Mouse (Mus musculus) heart, adult 2 months (tissue): ENCODE measurements around the gene Rpl24. TPM values are rescaled to one million over a fixed set of nuclear protein-coding genes. Genes with fewer than 3 reads are reported as not detected.
"Not testable (repeated sequence)": the region's sequence is repeated elsewhere in the genome, so short reads cannot be mapped to it uniquely, and the experiment has no call there.

Experiments
- DNase-seq, 2 experiments: peaks; one replicate each; pipeline ENCODE4 v3.0.0; 2021
- H3K27ac ChIP-seq: fragments of 200-600 bp; 2 replicates; pipeline ENCODE4 v1.8.1; 2022
- H3K27me3 ChIP-seq: fragments of 200-500 bp; 2 replicates; pipeline ENCODE4 v1.6.1; 2012; ENCODE audit warnings: mild to moderate bottlenecking, low read length, inconsistent platforms, mixed read lengths; ENCODE audit not compliant: control insufficient read depth, insufficient read depth
- H3K36me3 ChIP-seq: fragments of 200-500 bp; 2 replicates; pipeline ENCODE4 v1.6.1; 2012; ENCODE audit warnings: low read length, inconsistent platforms; ENCODE audit not compliant: control insufficient read depth, insufficient read depth
- H3K4me1 ChIP-seq: fragments of 200-500 bp; 2 replicates; pipeline ENCODE4 v1.6.1; 2011; ENCODE audit warnings: low read length; ENCODE audit not compliant: control insufficient read depth, insufficient read depth
- H3K4me3 ChIP-seq: fragments of 200-600 bp; 2 replicates; pipeline ENCODE4 v1.8.1; 2022
- H3K79me2 ChIP-seq: fragments of 200-500 bp; replicated peaks from 2 replicates; pipeline ENCODE4 v1.6.1; 2012; ENCODE audit warnings: mild to moderate bottlenecking, inconsistent platforms, low read length, moderate library complexity, mixed read lengths; ENCODE audit not compliant: control insufficient read depth, insufficient read depth
- H3K9ac ChIP-seq: fragments of 200-500 bp; 2 replicates; pipeline ENCODE4 v1.6.1; 2012; ENCODE audit warnings: low read depth, mild to moderate bottlenecking, control low read depth, inconsistent platforms, low read length, mixed read lengths
- CTCF ChIP-seq: fragments of 200-600 bp; IDR thresholded peaks from 2 replicates; pipeline ENCODE4 v1.8.1; 2022; ENCODE audit warnings: antibody characterized with exemption, mild to moderate bottlenecking, moderate library complexity
- EP300 ChIP-seq: fragments of 200-500 bp; IDR thresholded peaks from 2 replicates; pipeline ENCODE4 v1.6.1; 2011; ENCODE audit warnings: low read depth, low read length, control low read depth; ENCODE audit not compliant: insufficient read depth
- POLR2A ChIP-seq: fragments of 200-500 bp; IDR thresholded peaks from 2 replicates; pipeline ENCODE4 v1.6.1; 2011; ENCODE audit warnings: mild to moderate bottlenecking, low read depth, low read length, control low read depth; ENCODE audit not compliant: insufficient read depth
- WGBS: fragments of 180-500 bp; shearing (Covaris S2); methylation state at CpG from one replicate; pipeline ENCODE4 v1.1.7; 2018; 5-methylcytosine and 5-hydroxymethylcytosine counted together
- intact Hi-C: fragments of 180-260 bp; cut with DNase I; formaldehyde crosslinking; loops from one replicate; pipeline ENCODE4 v1.15.1; 2025
- polyA plus RNA-seq: library from polyadenylated mRNA; depleted of rRNA; stranded (reverse); fragments of >200 nt; gene quantifications from 2 replicates; pipeline ENCODE4 v1.2.3, GENCODE M21; 2012
- total RNA-seq, 2 experiments: library from RNA; stranded (reverse); gene quantifications; 2 replicates each; pipeline ENCODE4 v1.2.3; 2021

The Rpl24 gene
- total and polyA plus RNA-seq, 3 experiments: 185 to 591 (median 494) TPM

DNA sequence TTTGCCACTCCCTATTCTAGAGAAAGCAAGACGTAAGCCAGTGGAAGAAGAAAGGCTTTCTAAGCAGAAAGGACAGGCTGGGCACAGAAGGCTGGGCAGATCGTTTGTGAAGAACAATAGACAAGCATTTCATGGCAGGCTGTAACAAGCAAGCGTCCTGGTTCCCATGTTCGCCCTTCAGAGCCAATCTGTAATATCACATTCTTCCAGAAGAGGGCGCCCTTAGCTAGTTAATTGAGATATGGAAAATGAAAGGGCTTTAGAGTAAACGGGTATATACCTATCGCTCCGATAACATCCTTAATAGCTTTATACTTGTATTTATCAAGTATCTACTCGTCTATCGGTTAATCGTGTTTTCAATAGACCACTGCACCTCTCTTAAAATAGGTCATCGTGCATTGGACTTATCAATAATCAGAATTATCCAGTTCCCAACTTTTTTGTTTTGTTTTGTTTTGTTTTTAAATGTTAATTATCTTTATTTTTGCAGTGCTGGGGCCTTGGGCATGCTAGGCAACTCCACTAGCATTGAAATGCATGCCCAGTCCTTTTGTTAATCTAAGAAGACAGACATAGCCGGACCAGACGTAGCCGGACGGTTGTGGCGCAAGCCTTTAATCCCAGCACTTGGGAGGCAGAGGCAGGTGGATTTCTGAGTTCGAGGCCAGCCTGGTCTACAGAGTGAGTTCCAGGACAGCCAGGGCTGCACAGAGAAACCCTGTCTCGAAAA is 15.0 kb upstream of the Rpl24 start:
- peak; percentile 58 to 62 for DNase-seq
- Histone ChIP-seq H3K4me3 (peak overlapping the region; percentile 39), H3K27ac (no peak overlapping the region), H3K79me2 (no peaks in the 10 kb centered on the region), H3K9ac (peak overlapping the region; percentile 50; the same call in 1 of the 2 replicates), H3K36me3 (no peaks in the 10 kb centered on the region), H3K4me1 (peaks cover 2% of the 10 kb centered on the region; the same call in 1 of the 2 replicates), H3K27me3 (no peaks in the 10 kb centered on the region)
- TF ChIP-seq EP300 (0 out of 2 replicates have a peak, but pooled peaks have one; percentile 19), POLR2A (no peak), CTCF (peak; percentile 98)
- intact Hi-C loops: loop anchor here (1.0 kb wide), 2 partner anchors 113 to 180 kb away; no protein-coding TSS in a partner anchor
- 34% methylated on average over 19 of the region's 19 CpGs for WGBS

DNA sequence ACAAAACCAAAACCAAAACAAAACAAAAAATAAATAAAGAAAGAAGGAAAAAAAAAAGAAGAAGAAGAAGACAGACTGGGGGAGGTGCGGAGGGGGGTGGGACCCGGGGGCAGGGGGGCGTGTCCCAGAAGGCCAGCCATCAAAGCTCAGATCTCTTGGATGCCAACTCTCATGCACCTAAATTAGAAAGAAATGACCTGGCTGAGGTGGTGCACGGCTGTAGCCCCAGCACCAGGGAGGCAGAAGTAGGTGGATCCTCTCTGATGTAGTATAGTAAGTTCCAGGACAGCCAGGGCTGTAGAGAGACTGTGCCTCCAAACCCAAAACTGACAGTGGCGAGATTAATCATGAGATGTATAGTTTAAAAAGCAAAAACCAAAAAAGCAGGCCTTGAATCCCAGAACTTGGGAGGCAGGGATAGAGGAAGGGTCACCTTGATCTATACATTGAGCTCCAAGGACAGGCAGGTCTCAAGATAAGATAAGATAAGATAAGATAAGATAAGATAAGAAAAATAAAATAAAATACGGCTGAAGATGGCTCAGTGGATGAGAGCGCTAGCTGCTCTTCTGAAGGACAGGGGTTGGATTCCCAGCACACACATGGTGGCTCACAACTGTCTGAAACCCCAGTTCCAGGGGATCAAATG is 14.3 kb upstream of the Rpl24 start:
- Histone ChIP-seq H3K4me3 (no peak overlapping the region), H3K27me3 (no peaks in the 10 kb centered on the region), H3K9ac (no peak overlapping the region), H3K27ac (no peak overlapping the region), H3K4me1 (peaks cover 2% of the 10 kb centered on the region; the same call in 1 of the 2 replicates), H3K79me2 (no peaks in the 10 kb centered on the region), H3K36me3 (no peaks in the 10 kb centered on the region)
- intact Hi-C loops: loop anchor here (1.0 kb wide), 1 partner anchor 112 kb away; no protein-coding TSS in a partner anchor
- 66% methylated on average over 7 of the region's 7 CpGs for WGBS
- DNase-seq: no peak
- TF ChIP-seq CTCF: no peak
- no peak for TF ChIP-seq POLR2A
- TF ChIP-seq EP300: no peak

DNA sequence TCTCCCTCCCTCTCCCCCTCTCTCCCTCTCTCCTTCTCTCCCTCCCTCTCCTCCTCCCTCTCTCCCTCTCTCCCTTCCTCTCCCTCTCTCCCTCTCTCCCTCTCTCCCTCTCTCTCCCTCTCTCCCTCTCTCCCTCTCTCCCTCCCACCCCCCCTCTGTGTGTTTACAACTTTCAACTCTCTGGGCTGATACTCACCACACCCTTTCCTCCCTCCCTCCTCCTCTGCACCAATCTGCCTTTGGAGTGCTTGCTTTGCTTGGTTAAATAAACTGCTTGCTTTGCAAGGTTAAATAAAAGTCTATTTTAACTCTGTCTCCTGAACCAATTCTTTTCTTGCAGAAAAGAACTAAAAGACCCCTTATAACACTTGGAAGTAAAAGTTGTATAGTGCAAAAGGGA is 13.3 kb upstream of the Rpl24 start:
- Histone ChIP-seq H3K9ac (no peak overlapping the region), H3K27ac (no peak overlapping the region), H3K4me3 (no peak overlapping the region), H3K4me1 (peaks cover 2% of the 10 kb centered on the region; the same call in 1 of the 2 replicates), H3K36me3 (no peaks in the 10 kb centered on the region), H3K79me2 (no peaks in the 10 kb centered on the region), H3K27me3 (no peaks in the 10 kb centered on the region)
- no peak for TF ChIP-seq POLR2A
- no peak for TF ChIP-seq EP300
- TF ChIP-seq CTCF: no peak
- intact Hi-C loops: no loop called here
- DNase-seq: no peak

DNA sequence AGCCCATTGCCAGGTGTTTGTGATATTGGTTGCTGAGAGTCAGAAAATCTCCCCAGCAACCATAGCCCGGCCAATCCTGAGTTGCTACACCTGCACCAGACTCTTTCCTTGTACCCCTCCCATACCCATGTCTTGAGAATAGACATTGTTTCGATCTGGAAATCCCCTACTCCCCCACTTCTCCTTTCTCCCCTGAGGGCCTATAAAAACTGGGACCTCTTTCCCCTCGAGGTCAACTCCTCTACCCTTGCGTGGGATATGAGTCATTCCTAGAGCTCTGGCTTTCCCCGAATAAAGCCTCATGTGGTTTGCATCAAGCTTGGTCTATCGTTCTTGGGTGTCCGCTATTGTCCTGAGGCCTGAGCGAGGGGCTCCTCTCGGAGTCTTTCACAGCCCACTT is 11.9 kb upstream of the Rpl24 start:
- H3K27me3 ChIP-seq, H3K27ac ChIP-seq, H3K9ac ChIP-seq, H3K4me3 ChIP-seq, DNase-seq, H3K4me1 ChIP-seq, intact Hi-C loops, H3K36me3 ChIP-seq, H3K79me2 ChIP-seq: not testable (repeated sequence)
- 82% methylated on average over 9 of the region's 9 CpGs for WGBS

DNA sequence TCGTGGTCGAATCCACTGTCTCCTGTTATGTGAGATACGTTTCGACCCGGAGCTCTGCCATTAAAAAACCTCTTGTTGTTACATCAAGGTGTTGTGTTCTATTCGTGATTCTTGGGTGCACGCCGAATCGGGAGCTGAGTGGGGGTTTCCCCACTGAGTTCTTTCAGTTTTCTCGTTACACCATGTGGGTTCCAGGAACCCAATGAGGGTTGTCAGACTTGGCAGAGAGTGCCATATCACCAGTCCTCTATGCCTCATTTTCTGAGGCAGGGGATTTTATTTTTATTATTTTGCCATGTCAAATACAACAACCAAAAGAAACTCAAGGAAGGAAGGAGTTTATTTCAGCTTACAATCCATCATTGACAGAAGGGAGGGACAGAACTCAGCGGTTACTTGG is 3.0 kb upstream of the Rpl24 start:
- H3K27ac ChIP-seq, H3K79me2 ChIP-seq, DNase-seq, H3K9ac ChIP-seq, H3K36me3 ChIP-seq, intact Hi-C loops, H3K4me3 ChIP-seq, H3K27me3 ChIP-seq, H3K4me1 ChIP-seq: not testable (repeated sequence)
- WGBS: 89% methylated on average over 6 of the region's 11 CpGs

DNA sequence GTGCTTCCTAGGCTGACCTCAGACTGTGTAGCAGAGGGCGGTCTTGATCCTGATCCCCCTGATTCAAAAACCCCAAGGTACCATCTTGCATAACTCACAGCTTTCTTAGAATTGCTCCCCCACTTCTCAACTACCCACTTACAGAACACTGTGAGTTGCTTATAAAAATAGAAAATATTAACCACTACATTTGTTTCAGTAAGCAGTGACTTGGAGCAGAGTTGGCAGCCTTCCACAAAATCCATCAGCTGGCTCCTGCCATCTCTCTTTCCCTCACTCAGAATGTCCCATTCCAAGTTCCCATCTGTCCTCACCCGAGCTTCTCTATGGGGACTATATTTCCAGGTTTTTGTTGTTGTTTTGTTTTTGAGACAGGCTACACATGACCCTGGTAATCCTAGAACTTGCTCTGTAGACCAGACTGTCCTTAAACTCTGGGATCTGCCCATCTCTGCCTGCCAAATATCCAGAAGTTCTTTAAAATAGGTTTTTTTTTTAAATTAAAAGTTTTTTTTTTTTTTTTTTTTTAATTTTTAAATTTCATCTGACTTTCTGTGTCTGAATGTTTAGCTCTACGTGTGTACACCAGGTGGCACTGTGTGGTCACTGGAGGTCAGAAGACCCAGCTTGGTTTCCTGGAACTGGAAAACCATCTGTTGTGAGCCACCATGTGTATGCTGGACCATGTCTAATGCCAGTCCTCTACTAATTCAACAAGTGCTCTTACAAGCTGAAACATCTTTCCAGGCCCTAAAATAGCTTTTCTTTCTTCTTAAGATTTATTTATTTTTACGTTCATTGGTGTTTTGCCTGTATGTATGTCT is 1.7 kb upstream of the Rpl24 start:
- Histone ChIP-seq H3K36me3 (peaks cover 12% of the 10 kb centered on the region), H3K27ac (no peak overlapping the region), H3K9ac (no peak overlapping the region), H3K27me3 (no peaks in the 10 kb centered on the region), H3K4me1 (peaks cover 3% of the 10 kb centered on the region), H3K79me2 (0 out of 2 replicates have a peak, but pooled peaks cover 3% of the 10 kb centered on the region), H3K4me3 (no peak overlapping the region)
- TF ChIP-seq POLR2A (no peak), CTCF (peak; percentile 70), EP300 (no peak)
- WGBS: 58% methylated on average over 4 of the region's 4 CpGs
- intact Hi-C loops: loop anchor here (2.0 kb wide), 1 partner anchor 100 kb away; no protein-coding TSS in a partner anchor
- DNase-seq: peak in 1 of 2 experiments; percentile 40
